Mouse (Mus musculus): ENCODE measurements around the gene Gm3776.
"Not testable (repeated sequence)": the region's sequence is repeated elsewhere in the genome, so short reads cannot be mapped to it uniquely, and the experiment has no call there.

Gm3776 gene

GRCm38 (mm10) chr9:78256914-78257313 is at the start of gene Gm3776:
TSS of gene Gm3776 (plus strand) at chr9:78257129.
- not testable (repeated sequence) for DNase-seq (ENCODE audit: low spot score in 2 of 2)

GRCm38 (mm10) chr9:78208956-78209355 is 48.0 kb upstream of the Gm3776 start:
- no peak for DNase-seq (ENCODE audit: low spot score in 2 of 2)

- no peak for DNase-seq (ENCODE audit: low spot score in 2 of 2)
These were observed 46.9 kb upstream of the Gm3776 start for GRCm38 (mm10) chr9:78210079-78210478.

- no peak for DNase-seq (ENCODE audit: low spot score in 2 of 2)
These were observed 46.1 kb upstream of the Gm3776 start for GRCm38 (mm10) chr9:78210821-78211220.

GRCm38 (mm10) chr9:78211521-78211920 is 45.4 kb upstream of the Gm3776 start:
- DNase-seq (ENCODE audit: low spot score in 2 of 2) = no peak

- peak in 1 of 2 experiments; percentile 48 for DNase-seq (ENCODE audit: low spot score in 2 of 2)
These were observed 44.4 kb upstream of the Gm3776 start for GRCm38 (mm10) chr9:78212341-78213049.

GRCm38 (mm10) chr9:78217074-78217473 is 39.9 kb upstream of the Gm3776 start:
- DNase-seq (ENCODE audit: low spot score in 2 of 2) = no peak

GRCm38 (mm10) chr9:78222616-78223015 is 34.3 kb upstream of the Gm3776 start:
- DNase-seq (ENCODE audit: low spot score in 2 of 2) = no peak

- DNase-seq (ENCODE audit: low spot score in 2 of 2) = no peak
These were observed 33.6 kb upstream of the Gm3776 start for GRCm38 (mm10) chr9:78223221-78223902.

GRCm38 (mm10) chr9:78224418-78224817 is 32.5 kb upstream of the Gm3776 start:
- DNase-seq (ENCODE audit: low spot score in 2 of 2) = no peak

- no peak for DNase-seq (ENCODE audit: low spot score in 2 of 2)
These were observed 31.6 kb upstream of the Gm3776 start for GRCm38 (mm10) chr9:78225304-78225703.

GRCm38 (mm10) chr9:78228122-78228521 is 28.8 kb upstream of the Gm3776 start:
- DNase-seq (ENCODE audit: low spot score in 2 of 2) = no peak

- not testable (repeated sequence) for DNase-seq (ENCODE audit: low spot score in 2 of 2)
These were observed 27.3 kb upstream of the Gm3776 start for GRCm38 (mm10) chr9:78229658-78230057.

GRCm38 (mm10) chr9:78230461-78230860 is 26.5 kb upstream of the Gm3776 start, which contains the start of gene Gsta1:
TSS of gene Gsta1 (plus strand) at chr9:78230656.
- not testable (repeated sequence) for DNase-seq (ENCODE audit: low spot score in 2 of 2)

GRCm38 (mm10) chr9:78233121-78233695 is 23.7 kb upstream of the Gm3776 start:
- DNase-seq (ENCODE audit: low spot score in 2 of 2) = not testable (repeated sequence)

- not testable (repeated sequence) for DNase-seq (ENCODE audit: low spot score in 2 of 2)
These were observed 1.1 kb upstream of the Gm3776 start for GRCm38 (mm10) chr9:78255683-78256470.

GRCm38 (mm10) chr9:78259688-78260087 is 2.8 kb downstream of the Gm3776 start:
- peak; percentile 19 to 61 for DNase-seq (ENCODE audit: low spot score in 2 of 2)

- DNase-seq (ENCODE audit: low spot score in 2 of 2) = not testable (repeated sequence)
These were observed 14.0 kb downstream of the Gm3776 start for GRCm38 (mm10) chr9:78270945-78271344.

GRCm38 (mm10) chr9:78282002-78282711 is 25.2 kb downstream of the Gm3776 start:
- DNase-seq (ENCODE audit: low spot score in 2 of 2) = not testable (repeated sequence)

GRCm38 (mm10) chr9:78289063-78289462 is 32.1 kb downstream of the Gm3776 start:
- not testable (repeated sequence) for DNase-seq (ENCODE audit: low spot score in 2 of 2)

- not testable (repeated sequence) for DNase-seq (ENCODE audit: low spot score in 2 of 2)
These were observed 32.8 kb downstream of the Gm3776 start, which contains the start of gene Gm10639 for GRCm38 (mm10) chr9:78289723-78290122. TSS of gene Gm10639 (plus strand) at chr9:78289923.

Measured in urinary bladder, postnatal 4 days (tissue).